Mouse (Mus musculus): ENCODE measurements around the gene Hyou1. TPM values are rescaled to one million over a fixed set of nuclear protein-coding genes. Genes with fewer than 3 reads are reported as not detected.

The Hyou1 gene
- 6.7 and 7.2 TPM in 2 replicates for polyA plus RNA-seq (2015; fragmentation: Nextera tagmentation; extraction: Ambion mirVana)

DNA sequence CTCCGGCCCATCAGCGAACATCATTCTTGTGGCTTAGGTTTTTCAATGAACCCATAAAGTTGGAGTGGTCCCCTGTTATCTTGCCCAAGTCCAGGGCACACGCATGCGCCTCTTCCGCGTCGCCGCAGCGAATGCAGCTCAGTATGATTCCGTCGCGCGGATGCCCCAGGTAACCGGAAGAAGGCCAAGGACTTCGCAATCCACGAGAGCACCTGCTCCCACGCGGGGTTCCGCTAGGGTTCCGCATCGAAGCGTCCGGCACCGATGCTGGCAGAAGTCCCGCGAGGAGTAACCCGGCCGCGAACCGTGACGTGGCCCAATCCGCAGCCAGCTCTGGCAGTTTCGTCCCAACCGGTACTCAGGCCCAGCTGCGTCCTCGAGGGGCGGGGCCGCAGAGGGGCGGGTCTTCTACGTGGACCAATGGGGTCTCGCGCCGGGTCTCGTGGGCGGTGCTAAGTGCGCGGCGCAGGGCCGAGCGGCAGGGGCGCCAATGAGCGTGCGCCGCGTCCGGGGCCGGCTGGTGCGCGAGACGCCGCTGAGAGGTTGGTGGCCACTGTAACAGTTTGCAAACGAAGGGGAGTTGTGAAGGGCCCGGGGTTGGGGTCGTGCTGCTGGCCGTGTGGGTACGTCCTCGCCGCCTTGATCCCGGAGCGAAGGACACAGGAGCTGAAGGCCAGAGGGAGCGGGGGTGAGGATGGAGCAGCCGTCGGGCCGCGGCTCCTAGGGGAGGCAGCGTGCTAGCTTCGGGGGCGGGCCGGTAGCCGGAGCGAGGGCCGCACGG, at the start of gene Hyou1:
Gene Hyou1 (plus strand): TSS at position 437 of the 781 bp plus-strand sequence.

DNA sequence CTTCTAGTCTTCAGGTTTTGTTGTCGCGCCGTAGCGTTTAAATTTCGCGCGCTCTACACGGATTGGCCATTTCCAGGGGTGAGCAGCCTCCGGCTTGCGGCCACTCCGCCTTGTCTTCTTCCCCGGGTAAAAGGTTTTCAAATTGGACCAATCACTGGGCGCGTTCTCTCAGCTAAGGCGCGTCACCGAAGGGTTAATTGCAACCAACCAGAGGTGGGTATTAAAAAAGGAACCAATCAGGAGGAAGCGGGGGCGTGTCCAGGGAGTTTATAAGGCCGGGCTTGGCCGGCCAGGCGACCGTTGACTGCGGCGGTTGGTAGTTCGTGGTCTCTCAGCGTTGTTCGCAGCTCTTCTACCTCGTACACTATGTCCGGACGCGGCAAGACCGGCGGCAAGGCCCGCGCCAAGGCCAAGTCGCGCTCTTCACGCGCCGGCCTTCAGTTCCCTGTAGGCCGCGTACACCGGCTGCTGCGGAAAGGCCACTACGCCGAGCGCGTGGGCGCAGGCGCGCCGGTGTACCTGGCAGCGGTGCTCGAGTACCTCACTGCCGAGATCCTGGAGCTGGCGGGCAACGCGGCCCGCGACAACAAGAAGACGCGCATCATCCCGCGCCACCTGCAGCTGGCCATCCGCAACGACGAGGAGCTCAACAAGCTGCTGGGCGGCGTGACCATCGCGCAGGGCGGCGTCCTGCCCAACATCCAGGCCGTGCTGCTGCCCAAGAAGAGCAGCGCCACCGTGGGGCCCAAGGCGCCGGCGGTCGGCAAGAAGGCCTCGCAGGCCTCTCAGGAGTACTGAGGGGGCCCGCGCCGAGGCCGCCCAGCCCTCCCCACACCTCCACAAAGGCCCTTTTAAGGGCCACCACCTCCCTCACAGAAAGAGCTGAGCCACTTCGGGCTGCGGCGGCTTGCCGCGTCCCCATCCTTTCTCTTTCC, 44.6 kb upstream of the Hyou1 start, which contains the start of gene H2afx:
Gene H2afx (plus strand): TSS at position 299 of the 935 bp plus-strand sequence.

DNA sequence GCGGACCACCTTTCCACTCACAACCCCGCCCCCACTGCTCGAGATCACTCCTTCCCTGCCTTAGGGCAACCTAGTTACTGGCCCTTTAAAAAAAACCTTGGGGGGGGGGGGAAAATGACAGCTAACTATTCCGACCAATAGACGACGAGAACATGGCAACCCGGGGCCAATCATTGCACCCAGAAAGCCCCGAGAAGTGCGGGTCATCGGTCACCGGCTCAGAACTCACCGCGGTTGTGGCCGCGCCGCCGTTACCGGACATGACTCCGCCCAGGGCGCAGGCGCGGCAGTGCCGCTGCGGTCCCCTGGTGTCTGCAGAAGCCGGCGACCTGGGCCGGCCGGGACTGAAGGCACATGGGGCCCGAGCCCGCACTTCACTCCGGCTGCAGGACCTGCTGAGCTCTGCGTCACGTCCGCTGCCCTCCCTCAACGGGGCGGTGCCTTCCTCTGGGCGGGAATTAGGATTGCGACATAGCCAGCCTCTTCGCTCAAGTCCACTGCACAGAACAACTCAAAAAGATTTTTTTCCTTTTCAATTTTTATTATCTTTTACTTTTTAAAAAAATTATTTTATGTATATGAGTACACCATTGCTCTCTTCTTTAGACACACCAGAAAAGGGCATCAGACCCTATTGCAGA, 35.4 kb upstream of the Hyou1 start, which contains the start of gene Hmbs:
Gene Hmbs (minus strand): TSS at position 448 of the 641 bp plus-strand sequence.

GRCm38 (mm10) chr9:44361190-44361917, 17.9 kb upstream of the Hyou1 start, which contains the start of gene Vps11:
Gene Vps11, minus strand, starts transcription at chr9:44361670.

GRCm38 (mm10) chr9:44396684-44397411, 17.6 kb downstream of the Hyou1 start, which contains the start of gene Slc37a4:
Gene Slc37a4, plus strand, starts transcription at chr9:44396852.

GRCm38 (mm10) chr9:44406906-44407751, 27.8 kb downstream of the Hyou1 start, which contains the start of the genes Rps25 and Trappc4:
Gene Rps25, plus strand, starts transcription at chr9:44407139.
Gene Trappc4, minus strand, starts transcription at chr9:44407600.

DNA sequence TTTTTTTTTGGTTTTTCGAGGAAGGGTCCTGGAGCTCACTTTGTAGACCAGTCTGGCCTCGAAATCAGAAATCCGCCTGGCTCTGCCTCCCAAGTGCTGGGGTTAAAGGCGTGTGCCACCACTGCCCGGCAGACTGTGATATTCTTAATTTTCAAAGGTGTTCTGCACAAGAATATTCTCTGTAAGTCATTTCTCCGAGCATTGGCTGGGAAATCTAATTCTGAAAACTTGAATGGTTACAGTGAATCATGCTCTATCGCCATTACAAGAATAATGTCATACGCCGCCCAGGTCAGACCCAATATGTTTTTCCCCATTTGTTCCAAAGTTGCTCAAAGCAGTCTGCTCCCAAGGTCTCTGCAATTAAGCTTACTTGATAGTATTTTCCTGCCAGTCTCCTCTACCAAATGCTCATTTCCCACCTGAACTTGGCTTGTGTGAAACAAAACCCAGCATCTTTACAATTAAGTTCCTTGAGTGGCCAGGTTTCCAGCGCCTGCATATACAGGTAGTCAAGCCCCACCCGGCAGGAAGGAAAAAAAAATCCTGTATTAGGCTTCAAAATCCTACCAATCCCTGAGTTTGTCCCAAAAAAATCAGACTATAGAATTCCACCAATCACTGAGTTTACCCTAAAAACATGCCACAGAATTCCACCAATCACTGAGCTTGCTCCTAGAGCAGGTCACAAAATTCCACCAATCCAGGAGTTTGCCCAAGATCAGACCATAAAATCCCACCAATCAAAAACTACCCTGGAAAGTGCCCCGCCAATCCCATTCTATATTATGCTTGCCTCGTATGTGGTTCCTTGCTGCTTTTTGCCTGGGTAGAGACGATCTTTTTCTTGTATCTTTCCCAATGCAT, 39.5 kb downstream of the Hyou1 start, which contains the start of gene Ccdc84:
Gene Ccdc84 (minus strand): TSS at position 51 of the 867 bp plus-strand sequence.

DNA sequence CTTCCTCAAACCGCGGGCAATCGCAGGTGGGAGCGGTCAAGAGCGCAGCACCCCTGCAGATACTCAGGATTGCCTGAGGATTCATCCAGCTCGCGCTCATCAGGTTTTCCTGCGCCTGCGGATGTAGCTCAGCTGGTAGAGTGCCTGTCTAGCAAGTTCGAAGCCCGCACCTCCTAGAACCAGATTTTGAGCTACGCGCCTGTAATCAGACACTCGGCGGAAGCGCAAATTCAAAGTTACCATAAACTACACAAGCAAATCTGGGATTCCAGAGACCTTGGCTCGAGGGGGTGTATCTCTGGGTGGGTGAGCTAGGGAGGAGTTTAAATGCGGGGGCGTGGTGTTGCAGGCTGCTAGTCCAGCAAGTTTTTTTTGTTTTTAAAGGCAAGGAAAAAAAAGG, 61.7 kb downstream of the Hyou1 start, which contains the start of gene Foxr1:
Gene Foxr1 (minus strand): TSS at position 176 of the 400 bp plus-strand sequence.

Other genes with a start within 250 kb of the Hyou1 start
- 12.6 and 12.7 TPM in 2 replicates for gene Mcam, start 245.0 kb upstream of the Hyou1 start, polyA plus RNA-seq (2015; fragmentation: Nextera tagmentation; extraction: Ambion mirVana)
- 8.3 and 9.9 TPM in 2 replicates for gene Cbl, start 145.4 kb upstream of the Hyou1 start, polyA plus RNA-seq (2015; fragmentation: Nextera tagmentation; extraction: Ambion mirVana)
- not detected in 2 replicates for gene Ccdc153, start 138.8 kb upstream of the Hyou1 start, polyA plus RNA-seq (2015; fragmentation: Nextera tagmentation; extraction: Ambion mirVana)
- gene Pdzd3, start 128.0 kb upstream of the Hyou1 start, polyA plus RNA-seq (2015; fragmentation: Nextera tagmentation; extraction: Ambion mirVana) = 0.33 TPM in 1 of 2 replicates, not detected in the other
- 6.4 and 7.7 TPM in 2 replicates for gene Nlrx1, start 110.9 kb upstream of the Hyou1 start, polyA plus RNA-seq (2015; fragmentation: Nextera tagmentation; extraction: Ambion mirVana)
- 13.3 and 15.8 TPM in 2 replicates for gene Abcg4, start 90.9 kb upstream of the Hyou1 start, polyA plus RNA-seq (2015; fragmentation: Nextera tagmentation; extraction: Ambion mirVana)
- 12.2 TPM in 2 replicates for gene Hinfp, start 73.8 kb upstream of the Hyou1 start, polyA plus RNA-seq (2015; fragmentation: Nextera tagmentation; extraction: Ambion mirVana)
- gene C2cd2l, start 59.2 kb upstream of the Hyou1 start, polyA plus RNA-seq (2015; fragmentation: Nextera tagmentation; extraction: Ambion mirVana) = 5.4 TPM in 2 replicates
- 18.9 and 19.9 TPM in 2 replicates for gene Dpagt1, start 53.5 kb upstream of the Hyou1 start, polyA plus RNA-seq (2015; fragmentation: Nextera tagmentation; extraction: Ambion mirVana)
- 271 and 276 TPM in 2 replicates for gene H2afx, start 44.8 kb upstream of the Hyou1 start, polyA plus RNA-seq (2015; fragmentation: Nextera tagmentation; extraction: Ambion mirVana)
- gene Hmbs, start 35.3 kb upstream of the Hyou1 start, polyA plus RNA-seq (2015; fragmentation: Nextera tagmentation; extraction: Ambion mirVana) = 1,115 and 1,341 TPM in 2 replicates
- gene Vps11, start 17.8 kb upstream of the Hyou1 start, polyA plus RNA-seq (2015; fragmentation: Nextera tagmentation; extraction: Ambion mirVana) = 16.5 and 16.6 TPM in 2 replicates
- 15.2 and 16.5 TPM in 2 replicates for gene Slc37a4, start 17.4 kb downstream of the Hyou1 start, polyA plus RNA-seq (2015; fragmentation: Nextera tagmentation; extraction: Ambion mirVana)
- 2,459 and 2,595 TPM in 2 replicates for gene Rps25, start 27.6 kb downstream of the Hyou1 start, polyA plus RNA-seq (2015; fragmentation: Nextera tagmentation; extraction: Ambion mirVana)
- 81.6 and 85.2 TPM in 2 replicates for gene Trappc4, start 28.1 kb downstream of the Hyou1 start, polyA plus RNA-seq (2015; fragmentation: Nextera tagmentation; extraction: Ambion mirVana)
- gene Ccdc84, start 39.1 kb downstream of the Hyou1 start, polyA plus RNA-seq (2015; fragmentation: Nextera tagmentation; extraction: Ambion mirVana) = 21.0 and 22.3 TPM in 2 replicates
- gene Foxr1, start 61.6 kb downstream of the Hyou1 start, polyA plus RNA-seq (2015; fragmentation: Nextera tagmentation; extraction: Ambion mirVana) = 0.22 and 0.30 TPM in 2 replicates
- not detected in 2 replicates for gene Upk2, start 75.5 kb downstream of the Hyou1 start, polyA plus RNA-seq (2015; fragmentation: Nextera tagmentation; extraction: Ambion mirVana)
- gene Bcl9l, start 103.3 kb downstream of the Hyou1 start, polyA plus RNA-seq (2015; fragmentation: Nextera tagmentation; extraction: Ambion mirVana) = 3.3 and 4.7 TPM in 2 replicates
- 0.73 and 0.79 TPM in 2 replicates for gene Cxcr5, start 182.4 kb downstream of the Hyou1 start, polyA plus RNA-seq (2015; fragmentation: Nextera tagmentation; extraction: Ambion mirVana)
- 12.9 and 14.4 TPM in 2 replicates for gene Ddx6, start 225.4 kb downstream of the Hyou1 start, polyA plus RNA-seq (2015; fragmentation: Nextera tagmentation; extraction: Ambion mirVana)